7 mouse cellular contexts compared by ENCODE assay signal in the genomic region with DNA sequence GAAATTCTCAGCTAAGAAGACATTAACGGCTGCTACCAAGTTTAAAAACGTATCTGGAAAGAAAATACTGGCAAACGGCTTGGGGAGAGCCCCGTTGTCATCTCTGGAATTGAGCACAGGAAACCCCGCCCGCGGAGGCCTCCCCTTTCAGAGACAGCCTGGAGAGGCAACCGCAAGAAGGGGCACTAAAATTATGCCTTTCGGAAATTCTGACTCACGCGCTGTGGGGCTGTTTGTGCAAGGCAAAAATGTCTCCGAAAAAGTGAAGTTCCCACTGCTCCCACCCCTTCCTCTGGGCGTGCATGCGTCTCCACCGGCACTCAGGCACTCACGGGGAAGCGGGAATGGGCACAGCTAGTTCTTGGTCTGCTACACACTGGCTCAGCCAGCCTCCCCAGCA. TPM values are rescaled to one million over a fixed set of nuclear protein-coding genes. Genes with fewer than 3 reads are reported as not detected.
DNase-seq lines count a peak whose midpoint lies in the region; ATAC-seq and TF ChIP-seq lines count a peak whose summit lies in the region.

No protein-coding gene starts in this region.

- peak overlapping the region; percentile 55 for H3K9ac ChIP-seq in MEL (ENCODE audit: control insufficient read depth, low read depth, low read length, poor library complexity, severe bottlenecking)
- H3K9ac ChIP-seq in stomach, embryonic 16.5 days (ENCODE audit: low read length), result peak overlapping the region; percentile 41; the same call in 1 of the 2 replicates
- H3K9ac ChIP-seq in midbrain, embryonic 14.5 days (replicated peaks; ENCODE audit: low read length), result no peak overlapping the region

- peaks cover 11 to 46% of the 10 kb centered on the region in 2 experiments for H3K4me1 ChIP-seq in MEL (ENCODE audit: control insufficient read depth in 1 of 2, insufficient read depth in 2 of 2, low read length in 2 of 2)
- peaks cover 22% of the 10 kb centered on the region for H3K4me1 ChIP-seq in stomach, embryonic 16.5 days (ENCODE audit: control insufficient read depth, insufficient read depth, low read length)
- peaks cover 13% of the 10 kb centered on the region for H3K4me1 ChIP-seq in midbrain, embryonic 14.5 days (ENCODE audit: control insufficient read depth, insufficient read depth, low read length)

- WGBS in stomach, embryonic 16.5 days, result 17% methylated on average over 17 of the region's 17 CpGs
- 54% methylated on average over 17 of the region's 17 CpGs for WGBS in midbrain, embryonic 14.5 days

- H3K4me2 ChIP-seq in stomach, embryonic 16.5 days (ENCODE audit: low read depth, low read length), result peak overlapping the region; percentile 35
- no peak overlapping the region for H3K4me2 ChIP-seq in midbrain, embryonic 14.5 days (ENCODE audit: low read length)

- H3K9me3 ChIP-seq in MEL (replicated peaks; ENCODE audit: insufficient read depth, low read length), result no peaks in the 10 kb centered on the region
- no peaks in the 10 kb centered on the region for H3K9me3 ChIP-seq in stomach, embryonic 16.5 days (replicated peaks; ENCODE audit: control insufficient read depth, low read length)
- H3K9me3 ChIP-seq in midbrain, embryonic 14.5 days (ENCODE audit: control insufficient read depth, low read length), result no peaks in the 10 kb centered on the region

- H3K27me3 ChIP-seq in MEL (ENCODE audit: control insufficient read depth in 1 of 2, insufficient read depth in 2 of 2, low read length in 2 of 2), result no peaks in the 10 kb centered on the region
- H3K27me3 ChIP-seq in stomach, embryonic 16.5 days (ENCODE audit: control insufficient read depth, insufficient read depth, low read length), result peaks cover 11% of the 10 kb centered on the region
- peaks cover 30% of the 10 kb centered on the region for H3K27me3 ChIP-seq in midbrain, embryonic 14.5 days (ENCODE audit: control insufficient read depth, insufficient read depth, low read length)

- H3K36me3 ChIP-seq in MEL (ENCODE audit: control insufficient read depth in 1 of 2, insufficient read depth in 2 of 2, low read length in 2 of 2), result peaks cover 0 to 26% of the 10 kb centered on the region in 2 experiments; a peak in 2 of 4 replicates
- H3K36me3 ChIP-seq in stomach, embryonic 16.5 days (ENCODE audit: control insufficient read depth, insufficient read depth, low read length), result no peaks in the 10 kb centered on the region
- no peaks in the 10 kb centered on the region for H3K36me3 ChIP-seq in midbrain, embryonic 14.5 days (ENCODE audit: control insufficient read depth, insufficient read depth, low read length)

- H3K79me2 ChIP-seq in MEL (ENCODE audit: control insufficient read depth, insufficient read depth, low read length, poor library complexity), result peaks cover 10% of the 10 kb centered on the region

- peak; percentile 46 to 57 for TF ChIP-seq EP300 in MEL (IDR thresholded peaks at IDR 0.05; ENCODE audit: low read depth in 1 of 2, low read length in 2 of 2)

- no peak for TF ChIP-seq RAD21 in MEL (IDR thresholded peaks at IDR 0.05; ENCODE audit: low read depth, low read length)

- H3K27ac ChIP-seq in MEL (ENCODE audit: control insufficient read depth, low read depth, low read length), result peak overlapping the region; percentile 78
- H3K27ac ChIP-seq in stomach, embryonic 16.5 days (ENCODE audit: low read length), result peak overlapping the region; percentile 32
- H3K27ac ChIP-seq in midbrain, embryonic 14.5 days (replicated peaks; ENCODE audit: low read depth, low read length), result no peak overlapping the region

- peak; percentile 29 to 47; a peak in 1 of 4 replicates for TF ChIP-seq POLR2A in MEL (IDR thresholded peaks at IDR 0.05; ENCODE audit: control insufficient read depth in 1 of 2, insufficient read depth in 1 of 2, low read depth in 1 of 2, low read length in 2 of 2, poor library complexity in 1 of 2)

- no peak for ATAC-seq in stomach, embryonic 16.5 days (ENCODE audit: insufficient read depth, low FRiP score)
- no peak for ATAC-seq in midbrain, embryonic 14.5 days (ENCODE audit: low FRiP score, low TSS enrichment)

- peak; percentile 92 for DNase-seq in MEL (ENCODE audit: low read depth, low spot score)
- DNase-seq in adrenal gland, postnatal 36 days, result peak; percentile 75 to 83
- peak; percentile 87 to 89 for DNase-seq in heart, adult 9 months (ENCODE audit: low spot score in 2 of 2)
- peak; percentile 84 to 89 for DNase-seq in kidney, postnatal 25 days
- DNase-seq in lung, postnatal 4 days, result peak; percentile 81 to 83
- DNase-seq in midbrain, embryonic 14.5 days, result no peak

- TF ChIP-seq CTCF in MEL (IDR thresholded peaks at IDR 0.05 in 2 of 3, conservative IDR thresholded peaks at IDR 0.05 in 1 of 3; ENCODE audit: control insufficient read depth in 1 of 3, insufficient read depth in 1 of 3, low read depth in 2 of 3, low read length in 3 of 3, poor library complexity in 1 of 3, severe bottlenecking in 1 of 3), result no peak

- peak overlapping the region; percentile 31 to 49 for H3K4me3 ChIP-seq in MEL (ENCODE audit: control insufficient read depth in 1 of 2, insufficient read depth in 1 of 2, low read depth in 2 of 2, low read length in 2 of 2)
- H3K4me3 ChIP-seq in stomach, embryonic 16.5 days (replicated peaks; ENCODE audit: low read length), result 0 out of 2 replicates have a peak overlapping the region, but pooled peaks have one; percentile 5
- H3K4me3 ChIP-seq in midbrain, embryonic 14.5 days (replicated peaks; ENCODE audit: low read depth, low read length), result no peak overlapping the region

TF ChIP-seq in MEL, 35 proteins besides CTCF, POLR2A, EP300 and RAD21:
- TF ChIP-seq USF2 (IDR thresholded peaks at IDR 0.05; ENCODE audit: borderline replicate concordance in 1 of 2, insufficient read depth in 1 of 2, low read depth in 1 of 2, low read length in 2 of 2) (no peak), MYC (IDR thresholded peaks at IDR 0.05; ENCODE audit: low read depth, low read length) (0 out of 2 replicates have a peak, but pooled peaks have one; percentile 32), SIN3A (IDR thresholded peaks at IDR 0.05; ENCODE audit: low read length) (peak; percentile 60; the same call in 1 of the 2 replicates), MAFK (IDR thresholded peaks at IDR 0.05; ENCODE audit: borderline replicate concordance, low read depth, low read length) (no peak), TCF12 (IDR thresholded peaks at IDR 0.05; ENCODE audit: low read depth, low read length) (0 out of 2 replicates have a peak, but pooled peaks have one; percentile 39), JUND (IDR thresholded peaks at IDR 0.05; ENCODE audit: low read depth, low read length) (peak; percentile 39; the same call in 1 of the 2 replicates), MAZ (IDR thresholded peaks at IDR 0.05; ENCODE audit: low read depth, low read length) (peak; percentile 79), TBP (IDR thresholded peaks at IDR 0.05; ENCODE audit: low read depth, low read length) (0 out of 2 replicates have a peak, but pooled peaks have one; percentile 57), MAX (IDR thresholded peaks at IDR 0.05; ENCODE audit: low read length) (peak; percentile 61; the same call in 1 of the 2 replicates), MXI1 (IDR thresholded peaks at IDR 0.05; ENCODE audit: low read depth, low read length) (no peak), POLR2AphosphoS5 (IDR thresholded peaks at IDR 0.05; ENCODE audit: borderline replicate concordance, low read depth, low read length) (no peak), ETS1 (IDR thresholded peaks at IDR 0.05; ENCODE audit: low read depth, low read length) (0 out of 2 replicates have a peak, but pooled peaks have one; percentile 30)

RNA-seq across cellular contexts. Expression of gene Syne3, which starts 3.5 kb away (rescaled TPM):
- total RNA-seq in MEL (2012; rRNA removed), result 4.9 and 7.9 TPM in 2 replicates
- polyA plus RNA-seq in MEL (2012; ENCODE audit: insufficient read depth in 1 of 2, insufficient read length in 2 of 2, low read depth in 1 of 2, low replicate concordance in 2 of 2, missing spikeins in 1 of 2), result 10 to 100 TPM in 1 of 2 experiments, not detected in 1; 10.7 TPM
- 10 to 100 TPM; 16.5 to 18.2 TPM for total RNA-seq in adrenal gland, postnatal 36 days (2021)
- polyA plus RNA-seq in stomach, embryonic 16.5 days (2015; fragmentation: Nextera tagmentation; extraction: Ambion mirVana), result 0.55 and 0.81 TPM in 2 replicates
- 0.04 TPM in 1 of 2 replicates, not detected in the other for polyA plus RNA-seq in midbrain, embryonic 14.5 days (2014; fragmentation: Nextera tagmentation; extraction: Ambion mirVana)

RNA-seq across cellular contexts. Expression of gene Glrx5, which starts 19.4 kb away (rescaled TPM):
- 95.8 and 108 TPM in 2 replicates for total RNA-seq in MEL (2012; rRNA removed)
- polyA plus RNA-seq in MEL (2012; ENCODE audit: insufficient read depth in 1 of 2, insufficient read length in 2 of 2, low read depth in 1 of 2, low replicate concordance in 2 of 2, missing spikeins in 1 of 2), result 100 to 1,000 TPM in 1 of 2 experiments, not detected in 1; 291 TPM
- 100 to 1,000 TPM; 159 to 254 TPM for total RNA-seq in adrenal gland, postnatal 36 days (2021)
- 121 and 150 TPM in 2 replicates for polyA plus RNA-seq in stomach, embryonic 16.5 days (2015; fragmentation: Nextera tagmentation; extraction: Ambion mirVana)
- polyA plus RNA-seq in midbrain, embryonic 14.5 days (2014; fragmentation: Nextera tagmentation; extraction: Ambion mirVana), result 171 and 175 TPM in 2 replicates
